Mouse (Mus musculus): ENCODE measurements around the gene Trappc6a. TPM values are rescaled to one million over a fixed set of nuclear protein-coding genes. Genes with fewer than 3 reads are reported as not detected.
A peak's percentile ranks its signal among the peaks of the same experiment; 100 is the strongest.

The Trappc6a gene
- total and polyA plus RNA-seq, 3 experiments: 70.2 to 253 (median 81.4) TPM

- DNase-seq: no peak
Observed at GRCm38 (mm10) chr7:19561431-19561764, 53.2 kb downstream of the Trappc6a start.

- peak; percentile 91 for DNase-seq
Observed at GRCm38 (mm10) chr7:19561765-19562642, 53.8 kb downstream of the Trappc6a start.

- peak; percentile 37 for DNase-seq
Observed at GRCm38 (mm10) chr7:19562643-19563410, 54.6 kb downstream of the Trappc6a start, which contains the start of gene Ppp1r37. Gene Ppp1r37, minus strand, starts transcription at chr7:19563076.

GRCm38 (mm10) chr7:19563884-19564283 is 55.7 kb downstream of the Trappc6a start:
- DNase-seq: no peak

- DNase-seq: no peak
Observed at GRCm38 (mm10) chr7:19564455-19564854, 56.3 kb downstream of the Trappc6a start.

Other genes with a start within 250 kb of the Trappc6a start
- 10 to 100 TPM; 45.8 to 55.8 TPM for gene Vasp, start 236.6 kb upstream of the Trappc6a start, total RNA-seq (2021)
- 136 and 143 TPM in 2 replicates for gene Vasp, start 236.6 kb upstream of the Trappc6a start, polyA plus RNA-seq (2012; rRNA removed)
- gene Ppm1n, start 228.3 kb upstream of the Trappc6a start, total RNA-seq (2021): not detected
- gene Ppm1n, start 228.3 kb upstream of the Trappc6a start, polyA plus RNA-seq (2012; rRNA removed): 0.09 and 0.68 TPM in 2 replicates
- gene Rtn2, start 225.8 kb upstream of the Trappc6a start, total RNA-seq (2021): 1 to 10 TPM; 4.2 to 7.4 TPM
- gene Rtn2, start 225.8 kb upstream of the Trappc6a start, polyA plus RNA-seq (2012; rRNA removed): 14.6 and 19.4 TPM in 2 replicates
- gene Fosb, start 198.3 kb upstream of the Trappc6a start, total RNA-seq (2021): 10 to 100 TPM in 1 of 2 experiments, 1 to 10 TPM in 1; 5.8 to 34.5 TPM
- 2.6 and 3.2 TPM in 2 replicates for gene Fosb, start 198.3 kb upstream of the Trappc6a start, polyA plus RNA-seq (2012; rRNA removed)
- gene Ercc1, start 163.6 kb upstream of the Trappc6a start, total RNA-seq (2021): 10 to 100 TPM; 36.5 to 40.8 TPM
- gene Ercc1, start 163.6 kb upstream of the Trappc6a start, polyA plus RNA-seq (2012; rRNA removed): 36.3 and 37.8 TPM in 2 replicates
- 10 to 100 TPM; 13.2 to 13.3 TPM for gene Cd3eap, start 148.9 kb upstream of the Trappc6a start, total RNA-seq (2021)
- 12.3 and 21.5 TPM in 2 replicates for gene Cd3eap, start 148.9 kb upstream of the Trappc6a start, polyA plus RNA-seq (2012; rRNA removed)
- gene Ppp1r13l, start 148.6 kb upstream of the Trappc6a start, total RNA-seq (2021): 1 to 10 TPM; 6.5 to 8.3 TPM
- 16.9 and 20.2 TPM in 2 replicates for gene Ppp1r13l, start 148.6 kb upstream of the Trappc6a start, polyA plus RNA-seq (2012; rRNA removed)
- 10 to 100 TPM; 21.7 to 25.5 TPM for gene Ercc2, start 126.4 kb upstream of the Trappc6a start, total RNA-seq (2021)
- gene Ercc2, start 126.4 kb upstream of the Trappc6a start, polyA plus RNA-seq (2012; rRNA removed): 92.3 and 94.7 TPM in 2 replicates
- gene Klc3, start 104.3 kb upstream of the Trappc6a start, total RNA-seq (2021): 1 to 10 TPM in 1 of 2 experiments, under 1 TPM in 1; 0.98 to 5.2 TPM
- 1.3 and 3.7 TPM in 2 replicates for gene Klc3, start 104.3 kb upstream of the Trappc6a start, polyA plus RNA-seq (2012; rRNA removed)
- not detected for gene Ckm, start 103.6 kb upstream of the Trappc6a start, total RNA-seq (2021)
- 0.84 and 1.0 TPM in 2 replicates for gene Ckm, start 103.6 kb upstream of the Trappc6a start, polyA plus RNA-seq (2012; rRNA removed)
- gene Mark4, start 49.6 kb upstream of the Trappc6a start, total RNA-seq (2021): 10 to 100 TPM; 40.5 to 56.8 TPM
- 71.6 and 79.0 TPM in 2 replicates for gene Mark4, start 49.6 kb upstream of the Trappc6a start, polyA plus RNA-seq (2012; rRNA removed)
- 10 to 100 TPM; 31.9 to 58.8 TPM for gene Exoc3l2, start 45.1 kb upstream of the Trappc6a start, total RNA-seq (2021)
- 55.3 and 57.9 TPM in 2 replicates for gene Exoc3l2, start 45.1 kb upstream of the Trappc6a start, polyA plus RNA-seq (2012; rRNA removed)
- gene Bloc1s3, start within 50 bp of the Trappc6a start, total RNA-seq (2021): 10 to 100 TPM in 1 of 2 experiments, 1 to 10 TPM in 1; 9.8 to 13.2 TPM
- 31.9 and 37.2 TPM in 2 replicates for gene Bloc1s3, start within 50 bp of the Trappc6a start, polyA plus RNA-seq (2012; rRNA removed)
- gene Nkpd1, start 9.4 kb downstream of the Trappc6a start, total RNA-seq (2021): under 1 TPM in 1 of 2 experiments, not detected in 1; 0.14 TPM
- gene Nkpd1, start 9.4 kb downstream of the Trappc6a start, polyA plus RNA-seq (2012; rRNA removed): 0.38 and 0.64 TPM in 2 replicates
- gene Ppp1r37, start 54.7 kb downstream of the Trappc6a start, total RNA-seq (2021): 10 to 100 TPM; 68.3 to 70.8 TPM
- 159 and 163 TPM in 2 replicates for gene Ppp1r37, start 54.7 kb downstream of the Trappc6a start, polyA plus RNA-seq (2012; rRNA removed)
- under 1 TPM; 0.69 to 0.98 TPM for gene Zfp296, start 68.9 kb downstream of the Trappc6a start, total RNA-seq (2021)
- 3.1 and 3.4 TPM in 2 replicates for gene Zfp296, start 68.9 kb downstream of the Trappc6a start, polyA plus RNA-seq (2012; rRNA removed)
- 10 to 100 TPM; 83.8 to 84.2 TPM for gene Gemin7, start 69.2 kb downstream of the Trappc6a start, total RNA-seq (2021)
- gene Gemin7, start 69.2 kb downstream of the Trappc6a start, polyA plus RNA-seq (2012; rRNA removed): 177 and 183 TPM in 2 replicates
- 10 to 100 TPM; 34.4 to 37.3 TPM for gene Clasrp, start 96.1 kb downstream of the Trappc6a start, total RNA-seq (2021)
- 280 and 380 TPM in 2 replicates for gene Clasrp, start 96.1 kb downstream of the Trappc6a start, polyA plus RNA-seq (2012; rRNA removed)
- gene Relb, start 121.0 kb downstream of the Trappc6a start, total RNA-seq (2021): 10 to 100 TPM; 26.5 to 33.9 TPM
- gene Relb, start 121.0 kb downstream of the Trappc6a start, polyA plus RNA-seq (2012; rRNA removed): 79.2 and 85.8 TPM in 2 replicates
- 100 to 1,000 TPM; 151 to 152 TPM for gene Clptm1, start 156.6 kb downstream of the Trappc6a start, total RNA-seq (2021)
- gene Clptm1, start 156.6 kb downstream of the Trappc6a start, polyA plus RNA-seq (2012; rRNA removed): 157 and 178 TPM in 2 replicates
- gene Apoc2, start 169.5 kb downstream of the Trappc6a start, total RNA-seq (2021): 1 to 10 TPM in 1 of 2 experiments, not detected in 1; 3.1 TPM
- 0.28 TPM in 1 of 2 replicates, not detected in the other for gene Apoc2, start 169.5 kb downstream of the Trappc6a start, polyA plus RNA-seq (2012; rRNA removed)
- gene Gm44805, start 173.0 kb downstream of the Trappc6a start, total RNA-seq (2021): 1 to 10 TPM; 1.5 to 1.9 TPM
- gene Gm44805, start 173.0 kb downstream of the Trappc6a start, polyA plus RNA-seq (2012; rRNA removed): 2.3 and 4.1 TPM in 2 replicates
- 100 to 1,000 TPM in 1 of 2 experiments, 10 to 100 TPM in 1; 40.7 to 204 TPM for gene Apoc4, start 173.1 kb downstream of the Trappc6a start, total RNA-seq (2021)
- 95.0 and 181 TPM in 2 replicates for gene Apoc4, start 173.1 kb downstream of the Trappc6a start, polyA plus RNA-seq (2012; rRNA removed)
- gene Apoc1, start 184.3 kb downstream of the Trappc6a start, total RNA-seq (2021): 1,000 to 10,000 TPM in 1 of 2 experiments, 100 to 1,000 TPM in 1; 204 to 1,066 TPM
- 76.5 and 212 TPM in 2 replicates for gene Apoc1, start 184.3 kb downstream of the Trappc6a start, polyA plus RNA-seq (2012; rRNA removed)
- gene Apoe, start 190.8 kb downstream of the Trappc6a start, total RNA-seq (2021): 1,000 to 10,000 TPM; 1,105 to 1,118 TPM
- 1,670 and 1,938 TPM in 2 replicates for gene Apoe, start 190.8 kb downstream of the Trappc6a start, polyA plus RNA-seq (2012; rRNA removed)
- 100 to 1,000 TPM; 115 to 143 TPM for gene Tomm40, start 207.0 kb downstream of the Trappc6a start, total RNA-seq (2021)
- gene Tomm40, start 207.0 kb downstream of the Trappc6a start, polyA plus RNA-seq (2012; rRNA removed): 164 and 165 TPM in 2 replicates
- gene Nectin2, start 242.1 kb downstream of the Trappc6a start, total RNA-seq (2021): 10 to 100 TPM; 76.9 to 98.1 TPM
- gene Nectin2, start 242.1 kb downstream of the Trappc6a start, polyA plus RNA-seq (2012; rRNA removed): 138 and 165 TPM in 2 replicates

All from adrenal gland, adult 2 months (tissue).